Mouse (Mus musculus) forebrain, embryonic 13.5 days (tissue): ENCODE measurements around the gene Srp72. TPM values are rescaled to one million over a fixed set of nuclear protein-coding genes. Genes with fewer than 3 reads are reported as not detected.
"Not testable (repeated sequence)": the region's sequence is repeated elsewhere in the genome, so short reads cannot be mapped to it uniquely, and the experiment has no call there.

Source experiments
- ATAC-seq: fragments of 200-750 bp; cut with Nextera tagmentation; 2 replicates; pipeline ENCODE4 v1.8.0; 2017
- H3K27ac ChIP-seq: fragments of 300-500 bp; sonication (generic); 2 replicates; pipeline ENCODE4 v1.5.1; 2015; ENCODE audit warnings: inconsistent platforms, mild to moderate bottlenecking, moderate library complexity
- H3K27me3 ChIP-seq: fragments of 300-500 bp; sonication (generic); 2 replicates; pipeline ENCODE4 v1.6.1; 2015; ENCODE audit warnings: mild to moderate bottlenecking, inconsistent platforms
- H3K36me3 ChIP-seq: fragments of 300-500 bp; sonication (generic); 2 replicates; pipeline ENCODE4 v1.6.1; 2015; ENCODE audit warnings: mild to moderate bottlenecking, inconsistent platforms; ENCODE audit not compliant: poor library complexity, severe bottlenecking
- H3K4me1 ChIP-seq: fragments of 300-500 bp; sonication (generic); 2 replicates; pipeline ENCODE4 v1.6.1; 2015; ENCODE audit warnings: inconsistent platforms
- H3K4me2 ChIP-seq: fragments of 300-500 bp; sonication (generic); 2 replicates; pipeline ENCODE4 v1.6.1; 2015; ENCODE audit warnings: inconsistent platforms, mild to moderate bottlenecking, moderate library complexity
- H3K4me3 ChIP-seq: fragments of 300-500 bp; sonication (generic); 2 replicates; pipeline ENCODE4 v1.5.1; 2015; ENCODE audit warnings: mild to moderate bottlenecking, inconsistent platforms
- H3K9ac ChIP-seq: fragments of 300-500 bp; sonication (generic); 2 replicates; pipeline ENCODE4 v1.6.1; 2015; ENCODE audit warnings: mild to moderate bottlenecking, inconsistent platforms
- H3K9me3 ChIP-seq: fragments of 300-500 bp; sonication (generic); replicated peaks from 2 replicates; pipeline ENCODE4 v1.6.1; 2016; ENCODE audit warnings: inconsistent platforms
- WGBS: fragments of 180-500 bp; shearing (Covaris S2); methylation state at CpG from one replicate; pipeline ENCODE4 v1.1.7; 2015; 5-methylcytosine and 5-hydroxymethylcytosine counted together
- polyA plus RNA-seq: library from polyadenylated mRNA; unstranded; fragments of >200 nt; fragmentation: Nextera tagmentation; extraction: Ambion mirVana; gene quantifications from 2 replicates; pipeline ENCODE4 v1.2.1, GENCODE M21; 2015

Srp72 gene
- polyA plus RNA-seq, 1 experiment from 2014 or later, result 75.4 TPM

GRCm38 (mm10) chr5:76951106-76952027, 23.1 kb upstream of the Srp72 start, which contains the start of the genes Paics and Ppat:
TSS of gene Paics (plus strand) at chr5:76951307.
TSS of gene Ppat (minus strand) at chr5:76951578.
- peak; percentile 98 for ATAC-seq
- H3K9me3 ChIP-seq, result no peaks in the 10 kb centered on the region

GRCm38 (mm10) chr5:76952112-76953040, 22.1 kb upstream of the Srp72 start:
- no peak for ATAC-seq
- H3K4me2 ChIP-seq, result peak overlapping the region; percentile 94
- H3K9ac ChIP-seq, result peak overlapping the region; percentile 81
- H3K4me3 ChIP-seq, result peak overlapping the region; percentile 75
- WGBS, result 17% methylated on average over 7 of the region's 7 CpGs
- H3K9me3 ChIP-seq, result no peaks in the 10 kb centered on the region
- peaks cover 22% of the 10 kb centered on the region for H3K36me3 ChIP-seq
- peaks cover 43% of the 10 kb centered on the region for H3K4me1 ChIP-seq
- H3K27me3 ChIP-seq, result no peaks in the 10 kb centered on the region
- peak overlapping the region; percentile 71; the same call in 1 of the 2 replicates for H3K27ac ChIP-seq

More at GRCm38 (mm10) chr5:76951106-76952027, 23.1 kb upstream of the Srp72 start, which contains the start of the genes Paics and Ppat:
- Histone ChIP-seq H3K4me1 (peaks cover 43% of the 10 kb centered on the region), H3K27me3 (no peaks in the 10 kb centered on the region), H3K27ac (peak within 1 kb of the TSS; percentile 71), H3K9ac (peak within 1 kb of the TSS; percentile 81), H3K4me3 (peak within 1 kb of the TSS; percentile 75), H3K36me3 (peaks cover 12% of the 10 kb centered on the region), H3K4me2 (peak within 1 kb of the TSS; percentile 94)
- under 1% methylated on average over 81 of the region's 81 CpGs for WGBS

- ATAC-seq, result no peak
- Histone ChIP-seq H3K4me1 (peaks cover 42% of the 10 kb centered on the region), H3K4me3 (no peak overlapping the region), H3K4me2 (peak overlapping the region; percentile 19; the same call in 1 of the 2 replicates), H3K27ac (no peak overlapping the region), H3K9ac (peak overlapping the region; percentile 14; the same call in 1 of the 2 replicates), H3K27me3 (no peaks in the 10 kb centered on the region), H3K36me3 (peaks cover 33% of the 10 kb centered on the region), H3K9me3 (no peaks in the 10 kb centered on the region)
- WGBS, result 82% methylated on average over 3 of the region's 3 CpGs
Measured at GRCm38 (mm10) chr5:76953794-76954193, 20.7 kb upstream of the Srp72 start.

- no peak overlapping the region for H3K4me3 ChIP-seq
- 82% methylated on average over 6 of the region's 6 CpGs for WGBS
- H3K27ac ChIP-seq, result no peak overlapping the region
- 0 out of 2 replicates have a peak overlapping the region, but pooled peaks have one; percentile 14 for H3K9ac ChIP-seq
- no peak for ATAC-seq
- no peaks in the 10 kb centered on the region for H3K9me3 ChIP-seq
- H3K36me3 ChIP-seq, result peaks cover 37% of the 10 kb centered on the region
- peaks cover 38% of the 10 kb centered on the region for H3K4me1 ChIP-seq
- 0 out of 2 replicates have a peak overlapping the region, but pooled peaks have one; percentile 19 for H3K4me2 ChIP-seq
- H3K27me3 ChIP-seq, result no peaks in the 10 kb centered on the region
Measured at GRCm38 (mm10) chr5:76954271-76954900, 20.1 kb upstream of the Srp72 start.

GRCm38 (mm10) chr5:76955474-76955873, 19.0 kb upstream of the Srp72 start:
- Histone ChIP-seq H3K4me2 (no peak overlapping the region), H3K9ac (no peak overlapping the region), H3K9me3 (no peaks in the 10 kb centered on the region), H3K4me1 (peaks cover 27% of the 10 kb centered on the region), H3K4me3 (no peak overlapping the region), H3K27me3 (no peaks in the 10 kb centered on the region), H3K27ac (no peak overlapping the region), H3K36me3 (peaks cover 47% of the 10 kb centered on the region)
- no peak for ATAC-seq
- WGBS, result 91% methylated on average over 4 of the region's 4 CpGs

GRCm38 (mm10) chr5:76957954-76958353, 16.5 kb upstream of the Srp72 start:
- Histone ChIP-seq H3K4me3 (no peak overlapping the region), H3K27ac (no peak overlapping the region), H3K9ac (no peak overlapping the region), H3K4me1 (peaks cover 16% of the 10 kb centered on the region), H3K4me2 (no peak overlapping the region), H3K27me3 (no peaks in the 10 kb centered on the region), H3K9me3 (no peaks in the 10 kb centered on the region), H3K36me3 (peaks cover 71% of the 10 kb centered on the region)
- ATAC-seq, result no peak
- WGBS, result 97% methylated on average over 1 of the region's 1 CpGs

- Histone ChIP-seq H3K4me1 (0 out of 2 replicates have a peak, but pooled peaks cover 2% of the 10 kb centered on the region), H3K4me3 (no peak overlapping the region), H3K36me3 (peaks cover 84% of the 10 kb centered on the region), H3K27ac (no peak overlapping the region), H3K4me2 (no peak overlapping the region), H3K27me3 (no peaks in the 10 kb centered on the region), H3K9me3 (no peaks in the 10 kb centered on the region), H3K9ac (no peak overlapping the region)
- ATAC-seq, result no peak
- WGBS, result 91% methylated on average over 5 of the region's 5 CpGs
Measured at GRCm38 (mm10) chr5:76959587-76959986, 14.9 kb upstream of the Srp72 start.

- ATAC-seq, result no peak
- Histone ChIP-seq H3K4me3 (no peak overlapping the region), H3K27ac (no peak overlapping the region), H3K27me3 (no peaks in the 10 kb centered on the region), H3K9me3 (no peaks in the 10 kb centered on the region), H3K36me3 (peaks cover 84% of the 10 kb centered on the region), H3K9ac (no peak overlapping the region), H3K4me1 (no peaks in the 10 kb centered on the region), H3K4me2 (no peak overlapping the region)
- 89% methylated on average over 11 of the region's 11 CpGs for WGBS
Measured at GRCm38 (mm10) chr5:76962545-76962944, 11.9 kb upstream of the Srp72 start.

- Histone ChIP-seq H3K4me3 (no peak overlapping the region), H3K9ac (no peak overlapping the region), H3K36me3 (peaks cover 84% of the 10 kb centered on the region), H3K4me2 (no peak overlapping the region), H3K4me1 (no peaks in the 10 kb centered on the region), H3K27ac (no peak overlapping the region), H3K27me3 (no peaks in the 10 kb centered on the region), H3K9me3 (no peaks in the 10 kb centered on the region)
- ATAC-seq, result no peak
- 89% methylated on average over 3 of the region's 3 CpGs for WGBS
Measured at GRCm38 (mm10) chr5:76964651-76965050, 9.8 kb upstream of the Srp72 start.

- WGBS, result 80% methylated on average over 5 of the region's 5 CpGs
- peaks cover 45% of the 10 kb centered on the region for H3K36me3 ChIP-seq
- H3K9me3 ChIP-seq, result no peaks in the 10 kb centered on the region
- no peak overlapping the region for H3K27ac ChIP-seq
- no peak overlapping the region for H3K4me3 ChIP-seq
- no peak for ATAC-seq
- no peak overlapping the region for H3K4me2 ChIP-seq
- H3K4me1 ChIP-seq, result peaks cover 9% of the 10 kb centered on the region
- H3K9ac ChIP-seq, result no peak overlapping the region
- no peaks in the 10 kb centered on the region for H3K27me3 ChIP-seq
Measured at GRCm38 (mm10) chr5:76969250-76969649, 5.2 kb upstream of the Srp72 start.

- H3K4me3 ChIP-seq, H3K9ac ChIP-seq, H3K27me3 ChIP-seq, H3K27ac ChIP-seq, ATAC-seq, H3K4me2 ChIP-seq, H3K9me3 ChIP-seq: not testable (repeated sequence)
- WGBS, result 84% methylated on average over 1 of the region's 1 CpGs
- Histone ChIP-seq H3K36me3 (peaks cover 31% of the 10 kb centered on the region), H3K4me1 (peaks cover 17% of the 10 kb centered on the region)
Measured at GRCm38 (mm10) chr5:76971115-76971514, 3.4 kb upstream of the Srp72 start.
